Mouse (Mus musculus) neural tube, embryonic 15.5 days (tissue): ENCODE results near the gene Gdf1. TPM values are rescaled to one million over a fixed set of nuclear protein-coding genes. Genes with fewer than 3 reads are reported as not detected.

Experiments
- ATAC-seq: fragments of 200-750 bp; cut with Nextera tagmentation; 2 replicates; pipeline ENCODE4 v1.8.0; 2017; ENCODE audit warnings: mild to moderate bottlenecking, moderate TSS enrichment, moderate library complexity; ENCODE audit not compliant: low FRiP score
- H3K27ac ChIP-seq: fragments of 300-500 bp; sonication (generic); replicated peaks from 2 replicates; pipeline ENCODE4 v1.5.1; 2015; ENCODE audit warnings: mild to moderate bottlenecking, inconsistent platforms
- H3K27me3 ChIP-seq: fragments of 300-500 bp; sonication (generic); replicated peaks from 2 replicates; pipeline ENCODE4 v1.6.1; 2015; ENCODE audit warnings: inconsistent platforms
- H3K36me3 ChIP-seq: fragments of 300-500 bp; sonication (generic); 2 replicates; pipeline ENCODE4 v1.6.1; 2015; ENCODE audit warnings: inconsistent platforms
- H3K4me1 ChIP-seq: fragments of 300-500 bp; sonication (generic); 2 replicates; pipeline ENCODE4 v1.6.1; 2015; ENCODE audit warnings: inconsistent platforms
- H3K4me2 ChIP-seq: fragments of 300-500 bp; sonication (generic); 2 replicates; pipeline ENCODE4 v1.6.1; 2015; ENCODE audit warnings: inconsistent platforms, mild to moderate bottlenecking, moderate library complexity
- H3K4me3 ChIP-seq: fragments of 300-500 bp; sonication (generic); replicated peaks from 2 replicates; pipeline ENCODE4 v1.5.1; 2015; ENCODE audit warnings: mild to moderate bottlenecking, inconsistent platforms
- H3K9ac ChIP-seq: fragments of 300-500 bp; sonication (generic); replicated peaks from 2 replicates; pipeline ENCODE4 v1.6.1; 2015; ENCODE audit warnings: mild to moderate bottlenecking, inconsistent platforms
- H3K9me3 ChIP-seq: fragments of 300-500 bp; sonication (generic); replicated peaks from 2 replicates; pipeline ENCODE4 v1.6.1; 2016; ENCODE audit warnings: inconsistent platforms
- WGBS: fragments of 180-500 bp; shearing (Covaris S2); methylation state at CpG from one replicate; pipeline ENCODE4 v1.1.7; 2015; ENCODE audit warnings: mixed read lengths; 5-methylcytosine and 5-hydroxymethylcytosine counted together
- polyA plus RNA-seq: library from polyadenylated mRNA; unstranded; fragments of >200 nt; fragmentation: Nextera tagmentation; extraction: Ambion mirVana; gene quantifications from 2 replicates; pipeline ENCODE4 v1.2.1, GENCODE M21; 2015

The Gdf1 gene
- polyA plus RNA-seq = 7.9 and 9.8 TPM in 2 replicates

- H3K27me3 ChIP-seq = no peaks in the 10 kb centered on the region
- H3K27ac ChIP-seq = no peak within 1 kb of the TSS; the same call in 1 of the 2 replicates
- H3K4me3 ChIP-seq = no peak within 1 kb of the TSS
- H3K9me3 ChIP-seq = no peaks in the 10 kb centered on the region
- H3K36me3 ChIP-seq = peaks cover 76% of the 10 kb centered on the region
- 28% methylated on average over 14 of the region's 14 CpGs for WGBS
- no peak for ATAC-seq
- no peak within 1 kb of the TSS for H3K4me2 ChIP-seq
- peaks cover 31% of the 10 kb centered on the region for H3K4me1 ChIP-seq
- 0 out of 2 replicates have a peak within 1 kb of the TSS, but pooled peaks have one; percentile 12 for H3K9ac ChIP-seq
Observed at GRCm38 (mm10) chr8:70329124-70329834, at the start of gene Gdf1. TSS of gene Gdf1 (plus strand) at chr8:70329817.

GRCm38 (mm10) chr8:70281001-70281400 is 48.6 kb upstream of the Gdf1 start:
- Histone ChIP-seq H3K27ac (peak overlapping the region; percentile 37; the same call in 1 of the 2 replicates), H3K27me3 (no peaks in the 10 kb centered on the region), H3K4me2 (no peak overlapping the region), H3K9ac (no peak overlapping the region), H3K4me1 (peaks cover 29% of the 10 kb centered on the region), H3K9me3 (no peaks in the 10 kb centered on the region), H3K4me3 (no peak overlapping the region), H3K36me3 (peaks cover 6% of the 10 kb centered on the region; the same call in 1 of the 2 replicates)
- no peak for ATAC-seq
- 43% methylated on average over 3 of the region's 3 CpGs for WGBS

- H3K9ac ChIP-seq = peak within 1 kb of the TSS; percentile 84
- WGBS = under 1% methylated on average over 33 of the region's 36 CpGs
- no peaks in the 10 kb centered on the region for H3K27me3 ChIP-seq
- peaks cover 20% of the 10 kb centered on the region for H3K36me3 ChIP-seq
- H3K9me3 ChIP-seq = no peaks in the 10 kb centered on the region
- peaks cover 29% of the 10 kb centered on the region for H3K4me1 ChIP-seq
- peak within 1 kb of the TSS; percentile 91 for H3K4me2 ChIP-seq
- H3K4me3 ChIP-seq = peak within 1 kb of the TSS; percentile 83
- ATAC-seq = peak; percentile 72
- H3K27ac ChIP-seq = peak within 1 kb of the TSS; percentile 67
Observed at GRCm38 (mm10) chr8:70282603-70283135, 46.9 kb upstream of the Gdf1 start, which contains the start of gene Homer3. TSS of gene Homer3 (plus strand) at chr8:70282827.

DNA sequence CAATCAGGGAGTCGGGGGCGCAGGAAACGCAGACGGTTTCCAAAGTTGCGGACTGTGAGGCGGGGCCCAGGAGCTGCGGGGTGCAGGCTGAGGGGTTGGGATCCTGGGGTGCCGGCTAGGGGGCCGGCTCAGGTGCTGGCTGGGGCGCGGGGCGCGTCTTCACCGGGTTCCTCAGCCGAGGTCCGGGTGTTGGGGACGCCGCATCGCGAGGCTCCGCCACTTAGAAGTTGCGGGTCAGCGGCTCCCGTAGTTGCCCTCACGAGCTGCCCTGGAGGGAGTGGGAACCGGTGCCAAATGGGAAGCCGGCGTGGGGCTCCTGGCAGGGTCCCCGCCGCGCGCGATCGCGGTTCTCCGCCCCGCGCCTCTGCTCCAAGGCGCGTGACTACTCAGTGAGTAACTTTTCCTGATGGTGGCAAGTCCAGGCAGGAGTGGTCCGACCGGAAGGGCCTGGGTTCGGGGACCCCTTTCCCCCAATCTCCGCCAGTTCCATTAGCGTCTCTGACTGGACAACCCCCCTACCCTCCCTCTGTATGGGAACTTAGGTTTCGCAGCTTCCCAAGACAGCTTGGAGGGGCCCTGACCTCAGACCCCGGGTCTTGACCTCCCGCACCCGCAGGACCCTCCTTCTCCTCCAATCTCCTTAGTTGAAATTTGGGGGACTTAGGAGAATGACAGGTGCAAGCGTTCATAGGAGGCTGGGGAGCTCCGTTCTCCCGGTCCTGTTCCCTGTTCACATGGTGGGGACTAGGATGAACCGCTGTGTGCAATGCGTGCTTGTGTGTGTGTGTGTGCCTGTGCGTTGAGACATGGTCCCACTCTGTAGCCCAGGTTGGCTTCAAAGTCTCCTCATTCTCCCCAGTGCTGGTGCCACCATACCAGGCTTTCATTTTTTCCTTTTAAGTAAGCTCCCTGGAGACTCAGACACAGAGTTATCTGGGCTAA is 46.2 kb upstream of the Gdf1 start:
- WGBS = under 1% methylated on average over 55 of the region's 55 CpGs
- Histone ChIP-seq H3K4me2 (peak overlapping the region; percentile 91), H3K36me3 (peaks cover 20% of the 10 kb centered on the region), H3K4me1 (peaks cover 26% of the 10 kb centered on the region), H3K4me3 (peak overlapping the region; percentile 83), H3K9me3 (no peaks in the 10 kb centered on the region), H3K27me3 (no peaks in the 10 kb centered on the region), H3K27ac (peak overlapping the region; percentile 67), H3K9ac (peak overlapping the region; percentile 84)
- ATAC-seq = peak; percentile 50

DNA sequence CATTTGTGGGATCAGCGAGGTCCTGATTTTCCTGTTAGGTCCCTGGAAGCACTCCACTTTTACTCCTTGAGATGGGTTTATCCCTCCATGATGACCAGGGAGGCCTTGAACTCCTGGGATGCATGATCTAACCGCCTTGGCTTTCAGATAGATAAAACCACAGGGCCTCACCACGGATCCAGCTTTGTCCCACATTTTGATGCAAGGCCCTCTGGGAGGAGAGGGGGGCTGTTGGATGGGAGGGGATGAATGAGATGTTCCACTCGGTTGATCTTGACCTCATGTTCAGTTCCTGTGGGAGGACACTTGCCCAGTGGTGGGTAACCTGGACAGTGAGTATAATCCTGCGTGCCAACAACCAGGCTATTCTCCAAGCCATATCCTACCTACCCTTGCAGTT is 45.2 kb upstream of the Gdf1 start:
- no peak overlapping the region for H3K27ac ChIP-seq
- WGBS = 72% methylated on average over 5 of the region's 5 CpGs
- peaks cover 26% of the 10 kb centered on the region for H3K4me1 ChIP-seq
- peak overlapping the region; percentile 13; the same call in 1 of the 2 replicates for H3K4me2 ChIP-seq
- ATAC-seq = no peak
- peaks cover 23% of the 10 kb centered on the region for H3K36me3 ChIP-seq
- no peak overlapping the region for H3K9ac ChIP-seq
- H3K27me3 ChIP-seq = no peaks in the 10 kb centered on the region
- H3K4me3 ChIP-seq = peak overlapping the region; percentile 8; the same call in 1 of the 2 replicates
- no peaks in the 10 kb centered on the region for H3K9me3 ChIP-seq

- WGBS = 97% methylated on average over 15 of the region's 15 CpGs
- Histone ChIP-seq H3K27me3 (no peaks in the 10 kb centered on the region), H3K4me2 (no peak overlapping the region), H3K4me1 (peaks cover 26% of the 10 kb centered on the region), H3K9ac (no peak overlapping the region), H3K27ac (no peak overlapping the region), H3K4me3 (no peak overlapping the region), H3K9me3 (no peaks in the 10 kb centered on the region), H3K36me3 (peaks cover 26% of the 10 kb centered on the region)
- no peak for ATAC-seq
Observed at GRCm38 (mm10) chr8:70285304-70285703, 44.3 kb upstream of the Gdf1 start.

DNA sequence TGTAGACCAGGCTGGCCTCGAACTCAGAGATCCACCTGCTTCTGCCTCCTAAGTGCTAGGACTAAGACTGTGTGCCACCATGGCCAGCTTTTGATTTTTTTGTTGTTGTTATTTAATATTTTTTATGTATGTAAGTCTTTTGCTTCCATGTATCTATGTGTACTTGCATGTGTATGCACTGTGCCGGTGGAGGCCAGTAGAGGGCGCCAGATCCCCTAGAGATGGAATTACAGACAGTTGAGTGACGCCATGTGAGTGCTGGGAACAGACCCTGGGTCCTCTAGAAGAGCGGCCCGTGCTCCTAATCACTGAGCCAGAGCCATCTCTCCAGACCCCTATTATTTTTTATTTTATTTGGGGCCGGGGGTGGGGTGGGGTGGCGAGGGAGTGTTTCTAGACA is 42.9 kb upstream of the Gdf1 start:
- no peak overlapping the region for H3K4me3 ChIP-seq
- H3K27me3 ChIP-seq = no peaks in the 10 kb centered on the region
- peaks cover 26% of the 10 kb centered on the region for H3K4me1 ChIP-seq
- 92% methylated on average over 8 of the region's 8 CpGs for WGBS
- H3K27ac ChIP-seq = no peak overlapping the region
- no peak overlapping the region for H3K9ac ChIP-seq
- ATAC-seq = no peak
- peaks cover 39% of the 10 kb centered on the region for H3K36me3 ChIP-seq
- H3K4me2 ChIP-seq = no peak overlapping the region
- H3K9me3 ChIP-seq = no peaks in the 10 kb centered on the region

- whole genome bisulfite sequencing = 79% methylated on average over 5 of the region's 5 CpGs
- Histone ChIP-seq H3K36me3 (peaks cover 83% of the 10 kb centered on the region), H3K27ac (no peak overlapping the region)
Observed at GRCm38 (mm10) chr8:70293988-70294405, 35.6 kb upstream of the Gdf1 start.

GRCm38 (mm10) chr8:70300881-70301280 is 28.7 kb upstream of the Gdf1 start:
- H3K27me3 ChIP-seq = no peaks in the 10 kb centered on the region
- H3K27ac ChIP-seq = no peak overlapping the region
- H3K4me2 ChIP-seq = peak overlapping the region; percentile 92; the same call in 1 of the 2 replicates
- ATAC-seq = no peak
- H3K4me3 ChIP-seq = no peak overlapping the region
- peaks cover 32% of the 10 kb centered on the region for H3K4me1 ChIP-seq
- H3K9ac ChIP-seq = no peak overlapping the region
- 75% methylated on average over 3 of the region's 3 CpGs for WGBS
- peaks cover 52% of the 10 kb centered on the region for H3K36me3 ChIP-seq
- no peaks in the 10 kb centered on the region for H3K9me3 ChIP-seq

More at GRCm38 (mm10) chr8:70293988-70294405, 35.6 kb upstream of the Gdf1 start:
- H3K4me3 ChIP-seq = no peak overlapping the region
- no peaks in the 10 kb centered on the region for H3K4me1 ChIP-seq
- ATAC-seq = no peak
- no peaks in the 10 kb centered on the region for H3K27me3 ChIP-seq
- no peaks in the 10 kb centered on the region for H3K9me3 ChIP-seq
- H3K9ac ChIP-seq = no peak overlapping the region
- no peak overlapping the region for H3K4me2 ChIP-seq

DNA sequence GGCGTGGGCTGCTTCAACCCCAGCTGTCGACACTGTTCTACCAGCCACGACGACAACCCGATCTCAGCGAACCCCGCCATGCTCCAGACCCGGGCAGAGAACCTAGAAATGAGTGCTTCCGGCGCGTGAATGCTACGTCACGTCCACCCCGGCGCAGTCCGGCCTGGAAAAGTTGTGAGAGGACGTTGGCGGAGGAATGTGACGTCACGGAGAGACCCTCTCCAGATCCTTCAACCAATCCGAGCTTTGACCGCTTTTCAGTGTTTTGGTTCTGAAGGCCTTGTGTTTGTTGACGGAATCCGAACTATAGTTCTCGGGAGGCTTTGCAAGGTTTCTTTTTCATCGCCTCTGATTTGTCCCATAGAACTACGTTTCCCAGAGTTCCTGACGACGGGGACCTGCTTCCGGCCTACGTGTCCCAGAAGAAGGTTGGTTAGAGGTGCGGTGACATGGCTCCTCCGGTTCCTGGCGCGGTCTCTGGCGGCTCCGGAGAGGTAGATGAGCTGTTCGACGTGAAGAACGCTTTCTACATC is 27.2 kb upstream of the Gdf1 start, which contains the start of the genes Ddx49 and Cope:
TSS of gene Ddx49 (minus strand) at position 132 of the 533 bp plus-strand sequence.
TSS of gene Cope (plus strand) at position 161 of the 533 bp plus-strand sequence.
- Histone ChIP-seq H3K27ac (peak within 1 kb of the TSS; percentile 73), H3K36me3 (peaks cover 49% of the 10 kb centered on the region), H3K9ac (peak within 1 kb of the TSS; percentile 57), H3K4me3 (peak within 1 kb of the TSS; percentile 65), H3K9me3 (no peaks in the 10 kb centered on the region), H3K4me1 (peaks cover 32% of the 10 kb centered on the region), H3K4me2 (peak within 1 kb of the TSS; percentile 92), H3K27me3 (no peaks in the 10 kb centered on the region)
- 0% methylated on average over 40 of the region's 40 CpGs for WGBS
- ATAC-seq = peak; percentile 94

DNA sequence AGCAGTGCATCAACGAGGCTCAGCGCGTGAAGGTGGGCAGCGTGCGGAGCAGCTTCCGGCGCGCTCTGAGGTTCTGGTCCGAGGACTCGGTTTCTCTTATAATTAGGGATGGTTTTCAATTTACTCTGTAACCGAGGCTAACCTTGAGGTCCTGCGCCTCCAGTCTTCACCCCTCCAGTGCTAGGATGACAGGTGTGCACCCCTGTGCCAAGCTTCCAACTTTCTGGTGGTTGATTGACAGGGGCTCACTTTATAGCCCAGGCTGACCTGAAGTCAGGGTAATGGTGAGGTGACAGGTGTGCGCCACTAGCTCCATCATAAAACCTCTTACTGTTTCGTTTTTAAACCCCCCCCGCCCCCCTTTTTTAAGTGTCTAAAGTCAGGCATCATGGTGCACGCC is 26.7 kb upstream of the Gdf1 start:
- H3K4me3 ChIP-seq = peak overlapping the region; percentile 65
- peaks cover 32% of the 10 kb centered on the region for H3K4me1 ChIP-seq
- H3K27ac ChIP-seq = peak overlapping the region; percentile 73
- H3K4me2 ChIP-seq = peak overlapping the region; percentile 92
- H3K27me3 ChIP-seq = no peaks in the 10 kb centered on the region
- H3K9ac ChIP-seq = peak overlapping the region; percentile 57
- H3K36me3 ChIP-seq = peaks cover 49% of the 10 kb centered on the region
- H3K9me3 ChIP-seq = no peaks in the 10 kb centered on the region
- WGBS = 6% methylated on average over 16 of the region's 16 CpGs
- ATAC-seq = peak; percentile 30
